Mouse (Mus musculus) left cerebral cortex, postnatal 36 days (tissue): ENCODE results near the gene Rpl3l. TPM values are rescaled to one million over a fixed set of nuclear protein-coding genes. Genes with fewer than 3 reads are reported as not detected.

Source experiments
- DNase-seq, 2 experiments: peaks; one replicate each; pipeline ENCODE4 v3.0.0; 2021 to 2022; ENCODE audit warnings: low spot score in 2 of 2, mixed read lengths in 1 of 2
- intact Hi-C: fragments of 180-260 bp; cut with DNase I; formaldehyde crosslinking; loops from one replicate; pipeline ENCODE4 v1.15.1; 2025
- total RNA-seq, 2 experiments: library from RNA; stranded (reverse); gene quantifications; 2 replicates each; pipeline ENCODE4 v1.2.3; 2021

Rpl3l gene
- total RNA-seq, 2 experiments from 2014 or later: 0.39 to 0.57 TPM

- intact Hi-C loops: no loop called here
- no peak for DNase-seq
These were observed 9.7 kb downstream of the Rpl3l start for GRCm38 (mm10) chr17:24737135-24737810.

GRCm38 (mm10) chr17:24738238-24738637, 10.6 kb downstream of the Rpl3l start:
- no peak for DNase-seq
- intact Hi-C loops: no loop called here

DNA sequence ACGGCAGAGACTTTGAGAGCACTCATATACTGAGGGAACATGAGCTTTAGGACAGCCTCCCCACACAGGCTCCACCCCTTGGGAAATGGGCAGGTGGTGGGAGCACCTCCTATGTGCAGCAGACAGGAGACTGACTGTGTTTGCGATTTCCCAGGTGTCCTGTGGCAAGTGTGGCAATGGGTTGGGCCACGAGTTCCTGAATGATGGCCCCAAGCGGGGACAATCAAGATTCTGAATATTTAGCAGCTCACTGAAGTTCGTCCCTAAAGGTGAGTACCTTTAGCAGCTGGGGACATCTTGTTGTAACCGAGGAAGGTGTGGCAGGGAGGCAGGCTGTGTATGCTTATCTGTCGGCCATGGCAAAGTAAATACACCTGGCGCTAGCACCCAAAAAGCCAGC, 12.3 kb downstream of the Rpl3l start:
- intact Hi-C loops: no loop called here
- no peak for DNase-seq

GRCm38 (mm10) chr17:24742307-24742706, 14.7 kb downstream of the Rpl3l start:
- intact Hi-C loops: no loop called here
- no peak for DNase-seq

- DNase-seq: no peak
- intact Hi-C loops: no loop called here
These were observed 16.3 kb downstream of the Rpl3l start for GRCm38 (mm10) chr17:24743896-24744295.

DNA sequence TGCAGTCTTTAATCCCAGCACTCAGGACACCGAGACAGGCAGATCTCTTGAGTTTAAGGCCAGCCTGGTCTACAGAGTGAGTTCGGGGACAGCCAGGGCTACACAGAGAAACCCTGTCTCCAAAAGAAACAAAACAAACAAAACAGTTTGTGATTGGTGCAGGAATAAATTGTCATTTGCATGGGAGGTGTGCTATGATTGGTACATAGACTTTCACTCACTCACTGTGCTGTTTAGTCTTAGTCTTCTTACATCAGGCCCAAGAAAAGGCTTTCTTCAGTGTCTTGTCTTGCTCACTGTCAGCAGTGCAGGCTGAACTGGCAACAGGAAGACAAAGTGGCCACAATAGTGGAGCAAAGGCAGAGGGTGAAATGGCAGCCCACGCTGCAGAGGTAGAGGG, 16.8 kb downstream of the Rpl3l start:
- intact Hi-C loops: no loop called here
- DNase-seq: no peak

GRCm38 (mm10) chr17:24745526-24746497, 18.2 kb downstream of the Rpl3l start:
- peak; percentile 61 to 84 for DNase-seq
- intact Hi-C loops: loop anchor here (2.0 to 5.0 kb wide), 2 partner anchors 71 to 136 kb away; no protein-coding TSS in a partner anchor

GRCm38 (mm10) chr17:24746986-24747385, 19.4 kb downstream of the Rpl3l start:
- intact Hi-C loops: loop anchor here (2.0 to 5.0 kb wide), 2 partner anchors 70 to 135 kb away; no protein-coding TSS in a partner anchor

DNA sequence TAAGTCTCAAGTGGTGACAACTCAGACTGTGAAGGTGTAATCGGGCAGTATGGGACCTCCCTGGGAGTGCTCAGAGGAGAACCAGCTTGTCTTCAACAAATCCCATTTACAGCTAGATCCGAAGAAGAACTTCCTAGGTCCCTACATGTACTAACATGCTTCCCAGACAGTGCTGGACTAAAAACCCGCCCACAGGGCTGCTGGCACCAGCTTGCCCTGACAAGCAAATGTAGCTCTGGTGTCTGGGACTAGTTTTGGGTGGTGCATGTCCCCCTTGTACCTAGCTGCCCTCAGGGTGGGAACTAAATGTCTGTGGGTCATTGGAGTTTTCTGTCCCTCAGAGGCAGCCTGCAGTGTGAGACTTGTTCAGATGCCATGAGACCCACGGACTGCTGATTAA, 23.9 kb downstream of the Rpl3l start:
- intact Hi-C loops: no loop called here
- no peak for DNase-seq

More at GRCm38 (mm10) chr17:24746986-24747385, 19.4 kb downstream of the Rpl3l start:
- DNase-seq: no peak

DNA sequence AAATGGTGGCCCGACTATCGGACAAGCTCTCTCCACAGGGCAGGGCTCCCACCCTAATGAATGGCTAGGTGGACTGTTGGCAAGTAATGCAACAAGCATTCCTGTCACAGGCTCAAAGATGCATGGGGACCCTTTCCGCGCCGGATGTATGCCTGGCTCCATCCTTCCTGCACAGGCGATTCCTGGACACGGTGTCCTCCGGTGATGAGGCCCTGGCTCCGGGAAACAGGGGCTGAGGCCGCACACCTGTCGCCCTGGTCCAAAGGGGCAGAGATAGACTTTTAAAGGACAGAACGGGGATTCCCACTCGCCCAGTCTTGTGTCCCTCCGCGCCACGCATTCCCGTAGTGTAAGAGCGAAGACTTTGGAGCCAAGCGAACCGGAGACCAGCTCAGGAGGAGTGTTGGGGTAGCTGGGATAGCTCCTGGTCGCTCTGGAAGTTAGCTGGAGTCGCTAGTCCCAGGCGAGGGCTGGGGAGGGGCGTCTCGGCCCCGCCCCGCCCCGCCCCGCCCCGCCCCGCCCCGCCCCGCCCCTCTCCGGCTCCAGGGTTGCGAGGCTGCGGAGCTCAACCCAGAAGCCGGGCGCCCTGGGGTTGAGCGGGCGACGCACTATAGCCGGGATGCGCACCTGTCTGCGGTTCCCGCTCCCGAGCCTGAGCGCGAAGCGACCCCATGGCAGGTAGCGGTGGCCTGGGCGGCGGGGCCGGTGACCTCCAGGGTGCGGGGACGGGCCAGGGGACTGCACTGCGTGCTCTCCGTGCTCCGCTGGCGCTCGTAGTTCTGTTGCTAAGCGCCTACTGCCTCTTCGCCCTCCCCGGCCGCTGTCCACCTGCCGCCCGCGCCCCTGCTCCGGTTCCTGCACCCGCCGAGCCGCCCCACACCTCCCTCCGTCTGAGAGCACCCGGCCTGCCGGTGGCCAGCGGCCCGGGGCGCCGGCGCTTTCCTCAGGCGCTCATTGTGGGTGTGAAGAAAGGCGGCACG, 25.1 kb downstream of the Rpl3l start, which contains the start of gene Hs3st6:
Hs3st6 (plus strand) TSS at position 574 of the 980 bp plus-strand sequence.
- no peak for DNase-seq
- intact Hi-C loops: no loop called here

- intact Hi-C loops: loop anchor here (5.0 kb wide), 1 partner anchor 45 kb away; the partner anchor contains the start of gene Meiob
- no peak for DNase-seq
These were observed 29.8 kb downstream of the Rpl3l start for GRCm38 (mm10) chr17:24757394-24757793.

- DNase-seq: no peak
- intact Hi-C loops: no loop called here
These were observed 33.5 kb downstream of the Rpl3l start for GRCm38 (mm10) chr17:24761121-24761520.

DNA sequence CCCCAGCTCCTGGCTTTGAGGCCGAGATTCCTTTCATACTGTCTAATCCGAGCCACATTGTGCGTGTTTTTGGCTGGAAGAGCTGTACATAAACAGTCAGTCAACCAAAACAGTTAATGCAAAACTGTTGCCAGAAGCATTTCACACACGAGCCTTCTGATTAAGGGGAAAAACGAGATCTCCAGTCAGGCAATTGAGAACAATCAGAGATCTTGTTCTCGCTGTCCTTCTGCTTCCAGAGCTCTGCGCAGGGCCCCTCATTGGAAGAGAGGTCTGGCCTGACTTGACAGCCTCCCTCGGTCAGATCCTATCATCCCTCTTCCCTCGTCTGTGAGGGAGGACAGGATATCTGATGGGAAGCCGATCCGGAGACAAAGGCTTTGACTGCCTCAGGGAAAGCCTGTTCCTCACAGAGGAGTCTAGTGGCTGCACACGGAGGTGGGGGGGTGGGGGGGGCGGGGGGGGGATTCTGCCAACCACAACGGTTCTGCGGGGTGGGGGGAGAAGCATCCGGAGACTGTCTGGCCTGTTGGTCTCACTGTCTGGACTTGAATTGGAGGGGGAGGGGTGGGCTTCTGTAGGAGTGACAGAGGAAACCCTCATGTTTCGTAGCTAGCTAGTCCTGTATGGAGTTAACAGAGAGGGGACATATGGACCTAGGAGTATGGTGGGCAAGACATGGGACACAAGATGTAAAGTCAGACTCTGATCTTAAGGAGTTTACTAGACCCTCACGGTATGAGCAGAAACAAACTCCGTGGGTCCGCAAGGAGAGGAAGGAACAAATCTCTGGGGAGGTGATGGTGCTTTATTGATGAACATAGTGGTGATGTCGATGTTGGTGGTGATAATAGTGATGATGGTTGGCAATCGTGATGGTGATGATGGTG, 37.6 kb downstream of the Rpl3l start:
- no peak for DNase-seq
- intact Hi-C loops: no loop called here

- no peak for DNase-seq
- intact Hi-C loops: no loop called here
These were observed 38.8 kb downstream of the Rpl3l start for GRCm38 (mm10) chr17:24766266-24766875.

DNA sequence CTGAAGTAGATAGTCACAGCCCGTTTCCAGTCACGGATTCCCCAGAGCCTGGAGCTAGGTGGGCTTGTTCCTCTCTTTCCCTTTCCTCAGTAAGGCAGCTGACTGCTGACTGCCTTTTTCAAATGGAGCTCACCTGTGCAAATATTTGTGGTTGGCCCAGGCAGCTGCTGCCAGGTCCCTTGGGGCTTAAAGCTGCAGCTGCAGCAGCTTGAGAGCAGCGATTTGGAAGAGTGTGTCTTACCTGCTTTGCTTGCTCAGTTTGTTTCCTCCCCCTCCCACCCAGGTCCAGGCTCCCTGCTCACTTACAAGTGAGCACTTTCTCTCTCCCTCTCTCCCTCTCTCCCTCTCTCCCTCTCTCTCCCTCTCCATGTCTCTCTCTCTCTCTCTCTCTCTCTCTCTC, 41.5 kb downstream of the Rpl3l start:
- intact Hi-C loops: no loop called here
- DNase-seq: no peak

DNA sequence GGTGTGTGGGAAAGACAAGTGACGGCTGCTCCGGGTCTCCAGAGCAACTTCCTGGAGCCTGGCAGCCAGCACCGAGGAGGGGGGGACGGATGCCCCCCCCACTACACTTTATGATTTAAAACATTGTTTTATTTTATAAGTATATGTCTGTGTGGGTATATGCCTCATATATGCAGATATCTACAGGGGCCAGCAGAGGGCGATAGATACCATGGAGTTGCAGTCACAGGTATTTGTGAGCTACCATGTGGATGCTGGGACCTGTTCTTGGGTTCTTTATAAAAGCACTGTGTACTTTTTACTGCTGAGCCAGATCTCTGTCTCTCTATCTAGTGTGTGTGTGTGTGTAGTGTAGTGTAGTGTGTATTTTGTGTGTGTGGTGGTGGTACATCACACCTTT, 45.6 kb downstream of the Rpl3l start:
- no peak for DNase-seq
- intact Hi-C loops: no loop called here

- intact Hi-C loops: no loop called here
- DNase-seq: no peak
These were observed 47.6 kb downstream of the Rpl3l start for GRCm38 (mm10) chr17:24775173-24775572.

DNA sequence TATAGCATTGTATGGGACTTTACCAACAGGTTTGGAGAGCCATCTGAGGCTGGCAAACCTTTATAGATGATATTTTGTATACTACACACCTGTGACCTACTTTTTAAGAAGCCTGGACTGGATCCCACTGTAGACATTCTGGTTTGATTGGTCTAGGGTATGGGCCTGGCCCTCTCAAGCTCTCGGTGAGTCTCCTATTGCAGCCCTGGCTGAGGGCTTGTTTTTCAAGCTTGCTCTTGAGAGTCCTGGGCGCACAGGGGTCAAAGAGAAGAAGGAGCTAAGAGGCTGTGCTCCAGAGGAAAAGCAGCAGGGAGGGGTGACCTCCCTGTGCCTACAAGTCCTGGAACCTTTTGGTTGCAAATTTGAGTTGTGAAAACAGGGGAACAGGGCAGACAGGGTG, 49.5 kb downstream of the Rpl3l start:
- intact Hi-C loops: no loop called here
- no peak for DNase-seq
